Mouse (Mus musculus) neural tube, embryonic 14.5 days (tissue): Measurements from ENCODE around the gene Tmprss9. TPM values are rescaled to one million over a fixed set of nuclear protein-coding genes. Genes with fewer than 3 reads are reported as not detected.
"Not testable (repeated sequence)": the region's sequence is repeated elsewhere in the genome, so short reads cannot be mapped to it uniquely, and the experiment has no call there.

Source experiments
- ATAC-seq: fragments of 200-750 bp; cut with Nextera tagmentation; 2 replicates; pipeline ENCODE4 v1.8.0; 2017; ENCODE audit warnings: low read depth, mild to moderate bottlenecking, moderate TSS enrichment, moderate library complexity
- H3K27ac ChIP-seq: fragments of 300-500 bp; sonication (generic); 2 replicates; pipeline ENCODE4 v1.5.1; 2014; ENCODE audit warnings: low read depth, mild to moderate bottlenecking, control low read depth, low read length, moderate library complexity, mixed read lengths
- H3K27me3 ChIP-seq: fragments of 300-500 bp; sonication (generic); 2 replicates; pipeline ENCODE4 v1.6.1; 2014; ENCODE audit warnings: low read length; ENCODE audit not compliant: control insufficient read depth, insufficient read depth
- H3K36me3 ChIP-seq: fragments of 300-500 bp; sonication (generic); 2 replicates; pipeline ENCODE4 v1.6.1; 2014; ENCODE audit warnings: low read length, mixed read lengths; ENCODE audit not compliant: control insufficient read depth, insufficient read depth
- H3K4me1 ChIP-seq: fragments of 300-500 bp; sonication (generic); 2 replicates; pipeline ENCODE4 v1.6.1; 2014; ENCODE audit warnings: low read length; ENCODE audit not compliant: control insufficient read depth, insufficient read depth
- H3K4me2 ChIP-seq: fragments of 300-500 bp; sonication (generic); 2 replicates; pipeline ENCODE4 v1.6.1; 2014; ENCODE audit warnings: mild to moderate bottlenecking, low read depth, low read length, control low read depth
- H3K4me3 ChIP-seq: fragments of 300-500 bp; sonication (generic); 2 replicates; pipeline ENCODE4 v1.5.1; 2014; ENCODE audit warnings: low read depth, low read length, control low read depth, mixed read lengths
- H3K9ac ChIP-seq: fragments of 300-500 bp; sonication (generic); replicated peaks from 2 replicates; pipeline ENCODE4 v1.6.1; 2014; ENCODE audit warnings: low read depth, mild to moderate bottlenecking, control low read depth, low read length, mixed read lengths
- H3K9me3 ChIP-seq: fragments of 300-500 bp; sonication (generic); 2 replicates; pipeline ENCODE4 v1.6.1; 2016; ENCODE audit warnings: low read length; ENCODE audit not compliant: control insufficient read depth
- WGBS: fragments of 180-500 bp; shearing (Covaris S2); extraction: QIAGEN DNeasy Blood & Tissue Kit; methylation state at CpG from one replicate; pipeline ENCODE4 v1.1.7; 2014; 5-methylcytosine and 5-hydroxymethylcytosine counted together
- polyA plus RNA-seq: library from polyadenylated mRNA; unstranded; fragments of >200 nt; fragmentation: Nextera tagmentation; extraction: Ambion mirVana; gene quantifications from 2 replicates; pipeline ENCODE4 v1.2.1, GENCODE M21; 2014

The Tmprss9 gene
- polyA plus RNA-seq, 1 experiment from 2014 or later: 0.13 TPM

DNA sequence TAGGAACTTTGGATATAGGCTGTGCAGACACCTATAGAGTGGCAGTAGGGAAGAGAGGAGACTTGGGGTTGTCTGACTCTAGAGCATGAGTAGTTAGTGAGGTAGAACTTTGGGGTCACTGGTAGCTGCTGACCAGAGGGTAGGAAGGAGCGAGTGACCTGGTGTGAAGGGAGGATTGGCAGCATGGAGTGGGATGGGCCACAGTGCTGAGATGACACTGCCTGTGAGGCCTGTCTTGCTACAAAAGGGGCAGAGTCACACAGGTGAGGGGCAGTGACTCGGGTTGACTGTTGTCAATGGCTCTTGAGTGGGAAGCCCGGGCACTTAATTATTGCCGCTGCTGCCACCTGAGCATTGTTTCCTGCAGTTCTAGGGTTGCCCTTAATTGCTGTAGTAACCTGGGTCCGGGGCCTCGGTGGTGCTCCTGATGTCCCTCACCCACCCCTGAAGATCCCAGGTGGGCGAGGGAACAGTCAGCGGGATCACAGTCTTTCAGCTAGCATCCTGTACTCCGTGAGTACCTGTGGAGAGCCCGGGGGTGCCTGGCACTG lies 43.7 kb upstream of the Tmprss9 start:
- H3K9me3 ChIP-seq: no peaks in the 10 kb centered on the region
- peak overlapping the region; percentile 86 for H3K9ac ChIP-seq
- peaks cover 8% of the 10 kb centered on the region for H3K4me1 ChIP-seq
- H3K4me3 ChIP-seq: peak overlapping the region; percentile 70
- 81% methylated on average over 9 of the region's 10 CpGs for WGBS
- ATAC-seq: no peak
- peaks cover 13% of the 10 kb centered on the region for H3K36me3 ChIP-seq
- no peak overlapping the region for H3K27ac ChIP-seq
- peak overlapping the region; percentile 99 for H3K4me2 ChIP-seq
- H3K27me3 ChIP-seq: no peaks in the 10 kb centered on the region

DNA sequence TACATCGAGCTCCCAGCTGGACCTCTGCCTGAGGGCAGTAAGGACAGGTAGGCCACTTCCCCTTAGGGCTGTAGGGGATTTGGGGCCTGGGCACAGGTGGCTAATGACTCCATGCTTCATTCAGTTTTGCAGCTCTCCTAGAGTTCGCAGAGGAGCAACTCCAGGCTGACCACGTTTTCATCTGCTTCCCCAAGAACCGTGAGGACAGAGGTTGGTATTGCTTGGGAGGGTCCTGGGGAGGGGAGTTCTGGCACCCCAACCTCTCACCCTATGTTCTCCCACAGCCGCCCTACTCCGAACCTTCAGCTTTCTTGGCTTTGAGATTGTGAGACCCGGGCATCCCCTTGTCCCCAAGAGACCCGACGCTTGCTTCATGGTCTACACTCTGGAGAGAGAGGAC lies 43.1 kb upstream of the Tmprss9 start:
- not testable (repeated sequence) for H3K9me3 ChIP-seq, H3K4me1 ChIP-seq, ATAC-seq, H3K9ac ChIP-seq, H3K4me3 ChIP-seq, H3K27ac ChIP-seq, H3K27me3 ChIP-seq
- 73% methylated on average over 7 of the region's 9 CpGs for WGBS
- Histone ChIP-seq H3K4me2 (peak overlapping the region; percentile 99), H3K36me3 (peaks cover 13% of the 10 kb centered on the region)

DNA sequence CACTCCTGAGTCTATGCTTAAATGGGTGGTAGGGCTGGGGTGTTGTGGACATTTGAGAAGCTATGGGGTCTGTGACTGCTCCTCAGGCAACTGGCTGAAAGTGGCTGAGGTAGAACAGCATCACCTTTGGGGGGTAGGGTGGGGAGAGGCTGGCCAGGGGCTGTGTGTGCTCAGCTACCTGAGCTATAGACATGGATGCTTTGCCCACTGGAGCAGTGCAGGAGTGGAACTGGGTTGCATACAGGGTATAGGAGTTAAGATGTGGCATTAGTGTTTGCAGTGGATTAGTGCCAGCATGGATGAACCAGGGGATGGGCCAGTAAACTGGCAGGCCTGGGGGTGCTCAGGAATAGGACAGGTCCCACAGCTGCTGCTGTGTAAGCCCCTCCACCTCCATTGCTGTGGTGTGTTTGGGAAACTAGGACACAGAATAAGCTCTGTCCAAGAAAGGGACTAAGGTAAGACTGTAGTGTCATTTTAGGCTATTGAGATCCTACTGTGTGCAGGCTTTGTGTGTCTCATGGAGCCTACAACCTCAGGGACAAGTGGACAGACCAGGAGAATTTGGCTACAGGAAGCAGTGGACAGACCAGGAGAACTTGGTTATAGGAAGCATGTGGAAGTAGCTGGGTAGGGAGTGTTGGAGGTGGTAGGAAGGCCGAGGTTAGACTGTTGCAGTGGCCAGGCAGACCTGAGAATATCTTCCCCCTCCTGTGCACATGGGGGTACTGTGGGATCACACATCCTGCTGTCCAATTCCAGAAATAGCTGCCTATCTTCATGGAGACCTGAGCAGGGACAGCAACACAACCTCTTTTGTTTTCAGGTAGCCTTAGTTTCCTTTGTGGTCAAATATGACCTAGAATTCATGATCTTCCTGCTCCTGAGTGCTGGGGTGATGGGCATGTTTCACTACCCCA lies 42.0 kb upstream of the Tmprss9 start:
- H3K4me2 ChIP-seq: no peak overlapping the region
- WGBS: 72% methylated on average over 1 of the region's 1 CpGs

DNA sequence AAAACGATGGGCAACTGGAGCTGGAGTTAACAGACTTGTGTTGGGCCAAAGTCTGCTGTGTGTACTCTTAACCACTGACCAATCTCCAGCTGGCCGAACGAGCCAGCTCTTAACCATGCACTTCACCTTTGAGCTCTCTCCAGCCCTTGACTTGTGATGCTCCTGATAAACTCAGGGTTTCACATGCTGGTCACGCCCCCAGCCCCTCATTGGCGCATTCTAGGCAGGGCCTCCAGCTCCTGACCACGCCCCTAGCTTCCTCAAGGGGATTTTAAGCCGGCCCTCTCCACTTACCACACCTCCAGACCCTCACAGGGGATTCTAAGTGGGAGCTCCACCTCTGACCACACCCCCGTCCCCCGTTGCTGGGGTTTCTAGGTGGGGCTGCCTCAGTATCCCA lies 40.5 kb upstream of the Tmprss9 start:
- Histone ChIP-seq H3K9me3 (no peaks in the 10 kb centered on the region), H3K4me1 (peaks cover 11% of the 10 kb centered on the region), H3K9ac (no peak overlapping the region), H3K27ac (no peak overlapping the region), H3K36me3 (peaks cover 17% of the 10 kb centered on the region), H3K27me3 (peaks cover 12% of the 10 kb centered on the region; the same call in 1 of the 2 replicates), H3K4me3 (no peak overlapping the region), H3K4me2 (no peak overlapping the region)
- WGBS: 6% methylated on average over 9 of the region's 9 CpGs
- ATAC-seq: no peak

More for the DNA sequence above, 42.0 kb upstream of the Tmprss9 start:
- no peak overlapping the region for H3K27ac ChIP-seq
- H3K36me3 ChIP-seq: peaks cover 13% of the 10 kb centered on the region
- no peaks in the 10 kb centered on the region for H3K9me3 ChIP-seq
- peaks cover 5% of the 10 kb centered on the region; the same call in 1 of the 2 replicates for H3K27me3 ChIP-seq
- ATAC-seq: no peak
- H3K9ac ChIP-seq: no peak overlapping the region
- no peak overlapping the region for H3K4me3 ChIP-seq
- peaks cover 8% of the 10 kb centered on the region for H3K4me1 ChIP-seq

DNA sequence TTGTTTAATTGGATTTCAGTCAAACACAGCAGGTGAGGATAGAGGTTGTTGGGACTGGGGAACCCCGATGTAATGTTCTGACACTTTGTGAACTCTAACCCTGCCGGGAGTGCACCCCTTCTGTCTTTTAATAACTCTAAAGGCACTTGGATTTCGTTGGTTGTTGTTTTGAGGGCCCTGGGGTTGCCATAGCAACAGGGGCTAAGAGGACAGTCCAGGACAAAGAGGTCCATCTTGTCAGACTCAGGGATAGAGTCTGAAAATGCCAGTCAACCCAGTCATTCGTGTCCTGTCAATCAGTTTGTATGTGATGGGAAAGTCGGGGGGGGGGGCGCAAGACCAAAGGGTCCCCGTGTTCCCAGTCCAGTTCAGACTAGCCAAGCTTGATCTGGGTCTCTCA lies 38.8 kb upstream of the Tmprss9 start:
- no peaks in the 10 kb centered on the region for H3K9me3 ChIP-seq
- no peak overlapping the region for H3K4me3 ChIP-seq
- peaks cover 12% of the 10 kb centered on the region; the same call in 1 of the 2 replicates for H3K27me3 ChIP-seq
- H3K4me2 ChIP-seq: no peak overlapping the region
- 64% methylated on average over 7 of the region's 7 CpGs for WGBS
- no peak for ATAC-seq
- H3K9ac ChIP-seq: no peak overlapping the region
- peaks cover 17% of the 10 kb centered on the region for H3K36me3 ChIP-seq
- H3K27ac ChIP-seq: no peak overlapping the region
- H3K4me1 ChIP-seq: peaks cover 6% of the 10 kb centered on the region

DNA sequence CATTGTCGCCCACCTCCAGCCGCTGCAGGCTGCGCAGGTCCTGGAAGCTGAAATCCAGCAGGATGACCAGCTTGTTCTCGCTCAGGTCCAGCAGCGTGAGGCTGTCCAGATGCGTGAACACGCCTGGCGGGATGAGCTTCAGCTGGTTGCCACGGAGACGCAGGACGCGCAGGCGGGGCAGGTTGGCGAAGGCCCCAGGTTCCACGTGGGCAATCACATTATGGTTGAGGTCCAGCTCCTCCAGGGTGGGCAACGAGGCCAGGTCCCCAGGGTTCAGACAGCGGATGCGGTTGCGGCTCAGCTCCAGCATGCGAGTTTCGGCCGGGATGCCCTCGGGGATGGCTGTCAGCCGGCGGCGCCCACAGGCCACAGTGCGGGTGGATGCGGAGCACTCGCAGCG lies 36.0 kb upstream of the Tmprss9 start:
- H3K4me1 ChIP-seq: 0 out of 2 replicates have a peak, but pooled peaks cover 3% of the 10 kb centered on the region
- no peak overlapping the region for H3K27ac ChIP-seq
- H3K9ac ChIP-seq: no peak overlapping the region
- 55% methylated on average over 30 of the region's 30 CpGs for WGBS
- no peaks in the 10 kb centered on the region for H3K9me3 ChIP-seq
- 0 out of 2 replicates have a peak, but pooled peaks cover 4% of the 10 kb centered on the region for H3K36me3 ChIP-seq
- peaks cover 12% of the 10 kb centered on the region; the same call in 1 of the 2 replicates for H3K27me3 ChIP-seq
- H3K4me3 ChIP-seq: no peak overlapping the region
- 0 out of 2 replicates have a peak overlapping the region, but pooled peaks have one; percentile 2 for H3K4me2 ChIP-seq
- no peak for ATAC-seq

DNA sequence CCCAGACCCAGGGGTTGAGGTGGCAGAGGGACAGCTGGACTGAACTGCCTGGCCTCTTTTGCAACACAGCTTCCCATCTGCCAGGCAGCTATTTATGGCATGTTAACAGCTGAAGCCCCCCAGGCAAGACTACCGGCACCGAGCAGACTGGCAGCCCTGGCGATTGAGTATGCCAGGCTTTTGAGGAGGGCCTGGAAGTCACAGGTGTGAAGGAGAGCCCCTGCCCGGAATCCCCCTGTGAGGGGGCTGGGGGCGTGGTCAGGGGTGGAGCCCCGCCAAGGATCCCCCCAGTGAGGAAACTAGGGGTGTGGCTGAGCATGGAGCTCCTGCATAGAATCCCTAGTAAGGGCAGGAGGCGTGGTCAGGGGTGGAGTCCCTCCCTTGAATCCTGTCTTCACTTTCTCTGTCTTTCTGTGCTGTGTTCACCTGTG lies 34.7 kb upstream of the Tmprss9 start:
- no peak overlapping the region for H3K27ac ChIP-seq
- ATAC-seq: no peak
- no peak overlapping the region for H3K9ac ChIP-seq
- no peak overlapping the region for H3K4me3 ChIP-seq
- 0 out of 2 replicates have a peak, but pooled peaks cover 3% of the 10 kb centered on the region for H3K4me1 ChIP-seq
- 42% methylated on average over 7 of the region's 7 CpGs for WGBS
- no peak overlapping the region for H3K4me2 ChIP-seq
- no peaks in the 10 kb centered on the region for H3K9me3 ChIP-seq
- H3K36me3 ChIP-seq: 0 out of 2 replicates have a peak, but pooled peaks cover 4% of the 10 kb centered on the region
- H3K27me3 ChIP-seq: peaks cover 12% of the 10 kb centered on the region; the same call in 1 of the 2 replicates

DNA sequence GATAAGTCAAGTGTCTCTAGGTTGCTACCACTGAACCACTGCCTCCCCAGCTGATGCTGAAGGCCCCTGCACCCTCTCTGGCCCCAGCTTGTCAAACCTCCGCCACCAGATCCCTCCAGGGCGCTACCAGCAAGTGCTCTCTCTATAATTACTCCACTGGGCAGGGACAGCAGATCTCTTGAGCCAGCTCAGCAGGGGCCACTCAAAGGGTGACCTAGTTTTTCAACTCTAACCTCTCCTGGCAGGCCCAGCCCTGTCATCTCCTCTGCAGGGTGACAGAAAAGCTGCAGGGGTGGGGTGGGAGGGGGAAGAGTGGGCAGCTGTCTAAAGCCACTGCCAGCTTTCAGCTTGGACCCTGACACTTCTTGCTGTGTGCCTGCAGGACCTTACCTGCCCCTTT lies 33.8 kb upstream of the Tmprss9 start:
- Histone ChIP-seq H3K36me3 (0 out of 2 replicates have a peak, but pooled peaks cover 4% of the 10 kb centered on the region), H3K27ac (no peak overlapping the region), H3K4me1 (0 out of 2 replicates have a peak, but pooled peaks cover 3% of the 10 kb centered on the region), H3K4me3 (no peak overlapping the region), H3K9me3 (no peaks in the 10 kb centered on the region), H3K9ac (no peak overlapping the region), H3K4me2 (no peak overlapping the region), H3K27me3 (peaks cover 17% of the 10 kb centered on the region; the same call in 1 of the 2 replicates)
- no peak for ATAC-seq
- WGBS: 21% methylated on average over 2 of the region's 2 CpGs
